Mouse (Mus musculus) kidney, adult 2 months (tissue): ENCODE measurements at regions not wholly inside any gene's neighbourhood (a gene's known extent, or its start where the extent isn't known, plus 50 kb on each side); places are given as distances from the start of the nearest gene placed in this dataset.
A peak's percentile ranks its signal among the peaks of the same experiment; 100 is the strongest.

ENCODE experiments used
- DNase-seq: peaks from one replicate; pipeline ENCODE4 v3.0.0; 2021
- H3K27ac ChIP-seq: fragments of 200-500 bp; 2 replicates; pipeline ENCODE4 v1.5.1; 2012; ENCODE audit warnings: low read depth, low read length, control low read depth, inconsistent platforms; ENCODE audit not compliant: insufficient read depth
- H3K27me3 ChIP-seq: fragments of 200-500 bp; replicated peaks from 2 replicates; pipeline ENCODE4 v1.6.1; 2012; ENCODE audit warnings: mild to moderate bottlenecking, moderate library complexity, low read length, inconsistent platforms; ENCODE audit not compliant: control insufficient read depth, insufficient read depth
- H3K36me3 ChIP-seq: fragments of 200-500 bp; 2 replicates; pipeline ENCODE4 v1.6.1; 2012; ENCODE audit warnings: mild to moderate bottlenecking, moderate library complexity, low read length, inconsistent platforms; ENCODE audit not compliant: control insufficient read depth, insufficient read depth
- H3K4me1 ChIP-seq: fragments of 200-500 bp; 2 replicates; pipeline ENCODE4 v1.6.1; 2011; ENCODE audit warnings: low read length; ENCODE audit not compliant: control insufficient read depth, insufficient read depth
- H3K4me3 ChIP-seq: fragments of 200-500 bp; 2 replicates; pipeline ENCODE4 v1.5.1; 2011; ENCODE audit warnings: mild to moderate bottlenecking, low read depth, low read length, control low read depth; ENCODE audit not compliant: insufficient read depth
- CTCF ChIP-seq: fragments of 200-500 bp; conservative IDR thresholded peaks from 2 replicates; pipeline ENCODE4 v1.5.1; 2011; ENCODE audit warnings: low read depth, mild to moderate bottlenecking, control low read depth, low read length, moderate library complexity, mixed read lengths; ENCODE audit not compliant: insufficient read depth, insufficient read length
- POLR2A ChIP-seq: fragments of 200-500 bp; IDR thresholded peaks from one replicate; pipeline ENCODE4 v1.6.1; 2011; ENCODE audit warnings: low read depth, low read length, control low read depth
- WGBS: fragments of 180-500 bp; shearing (Covaris S2); methylation state at CpG from one replicate; pipeline ENCODE4 v1.1.7; 2018; 5-methylcytosine and 5-hydroxymethylcytosine counted together

GRCm38 (mm10) chr4:114680360-114680759 lies 141.2 kb upstream of the Gm12830 start:
- H3K27ac ChIP-seq = no peak overlapping the region
- no peak overlapping the region for H3K4me3 ChIP-seq
- H3K36me3 ChIP-seq = no peaks in the 10 kb centered on the region
- no peaks in the 10 kb centered on the region for H3K27me3 ChIP-seq
- no peak for DNase-seq
- peaks cover 3% of the 10 kb centered on the region; the same call in 1 of the 2 replicates for H3K4me1 ChIP-seq
- TF ChIP-seq POLR2A = no peak
- TF ChIP-seq CTCF = no peak
- 64% methylated on average over 6 of the region's 6 CpGs for WGBS

- Histone ChIP-seq H3K27ac (no peak overlapping the region), H3K36me3 (no peaks in the 10 kb centered on the region), H3K4me3 (no peak overlapping the region), H3K4me1 (peaks cover 3% of the 10 kb centered on the region; the same call in 1 of the 2 replicates), H3K27me3 (no peaks in the 10 kb centered on the region)
- no peak for DNase-seq
- TF ChIP-seq POLR2A (no peak), CTCF (no peak)
- 61% methylated on average over 7 of the region's 7 CpGs for WGBS
Measured at GRCm38 (mm10) chr4:114682955-114683354, 138.6 kb upstream of the Gm12830 start.

- TF ChIP-seq CTCF = no peak
- TF ChIP-seq POLR2A = no peak
- 81% methylated on average over 5 of the region's 5 CpGs for WGBS
- Histone ChIP-seq H3K4me3 (no peak overlapping the region), H3K4me1 (no peaks in the 10 kb centered on the region), H3K27ac (no peak overlapping the region), H3K27me3 (no peaks in the 10 kb centered on the region), H3K36me3 (no peaks in the 10 kb centered on the region)
- DNase-seq = no peak
Measured at GRCm38 (mm10) chr4:114683696-114684095, 137.8 kb upstream of the Gm12830 start.

- no peak for DNase-seq
- Histone ChIP-seq H3K4me1 (no peaks in the 10 kb centered on the region), H3K27ac (no peak overlapping the region), H3K27me3 (no peaks in the 10 kb centered on the region), H3K36me3 (no peaks in the 10 kb centered on the region), H3K4me3 (no peak overlapping the region)
- WGBS = 71% methylated on average over 7 of the region's 7 CpGs
- TF ChIP-seq CTCF (no peak), POLR2A (no peak)
Measured at GRCm38 (mm10) chr4:114684844-114685382, 136.6 kb upstream of the Gm12830 start.

- Histone ChIP-seq H3K4me1 (no peaks in the 10 kb centered on the region), H3K4me3 (no peak overlapping the region), H3K36me3 (no peaks in the 10 kb centered on the region), H3K27ac (no peak overlapping the region), H3K27me3 (no peaks in the 10 kb centered on the region)
- TF ChIP-seq CTCF = peak; percentile 42
- no peak for TF ChIP-seq POLR2A
- 20% methylated on average over 11 of the region's 11 CpGs for WGBS
- peak; percentile 30 for DNase-seq
Measured at GRCm38 (mm10) chr4:114685454-114685853, 136.1 kb upstream of the Gm12830 start.

- Histone ChIP-seq H3K36me3 (no peaks in the 10 kb centered on the region), H3K27me3 (no peaks in the 10 kb centered on the region), H3K4me1 (no peaks in the 10 kb centered on the region), H3K4me3 (no peak overlapping the region), H3K27ac (no peak overlapping the region)
- no peak for DNase-seq
- 76% methylated on average over 4 of the region's 4 CpGs for WGBS
- TF ChIP-seq CTCF (no peak), POLR2A (no peak)
Measured at GRCm38 (mm10) chr4:114686091-114686490, 135.4 kb upstream of the Gm12830 start.

GRCm38 (mm10) chr4:114688356-114688972 lies 133.1 kb upstream of the Gm12830 start:
- H3K27ac ChIP-seq = peak overlapping the region; percentile 42; the same call in 1 of the 2 replicates
- no peaks in the 10 kb centered on the region for H3K4me1 ChIP-seq
- H3K27me3 ChIP-seq = no peaks in the 10 kb centered on the region
- H3K4me3 ChIP-seq = peak overlapping the region; percentile 27
- WGBS = 19% methylated on average over 16 of the region's 16 CpGs
- peak; percentile 77 for DNase-seq
- TF ChIP-seq POLR2A (no peak), CTCF (no peak)
- H3K36me3 ChIP-seq = no peaks in the 10 kb centered on the region
